Mouse (Mus musculus): ENCODE data around the gene Ten1. TPM values are rescaled to one million over a fixed set of nuclear protein-coding genes. Genes with fewer than 3 reads are reported as not detected.

Gene Ten1
- polyA plus RNA-seq, 1 experiment from 2014 or later, result 54.7 TPM

DNA sequence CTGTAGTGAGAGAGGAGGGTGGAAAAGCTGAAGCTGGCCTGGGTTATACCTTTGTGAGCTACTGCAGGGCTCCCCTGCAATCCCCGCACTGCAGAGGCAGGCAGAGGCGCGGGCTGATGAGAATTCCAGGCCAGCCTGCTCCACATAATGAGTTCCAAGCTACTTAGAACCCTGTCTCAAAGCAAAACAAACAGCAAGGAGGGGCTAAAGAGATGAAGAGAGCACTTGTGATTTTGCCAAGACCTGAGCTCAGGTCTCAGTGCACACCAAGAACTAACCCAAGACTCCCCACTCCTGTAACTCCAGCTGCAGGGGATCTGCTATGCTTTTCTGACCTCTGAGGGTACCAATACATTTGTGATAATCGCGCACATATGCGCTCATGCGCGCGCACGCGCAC, 12.3 kb upstream of the Ten1 start:
- Histone ChIP-seq H3K9me3 (replicated peaks; ENCODE audit: control insufficient read depth, low read length) (no peaks in the 10 kb centered on the region), H3K36me3 (replicated peaks; ENCODE audit: control insufficient read depth, insufficient read depth, low read depth, low read length) (no peaks in the 10 kb centered on the region; the same call in 1 of the 2 replicates), H3K27ac (replicated peaks; ENCODE audit: low read depth, low read length) (peak overlapping the region; percentile 67; the same call in 1 of the 2 replicates), H3K4me1 (ENCODE audit: control insufficient read depth, insufficient read depth, low read length) (no peaks in the 10 kb centered on the region), H3K9ac (replicated peaks; ENCODE audit: low read length) (no peak overlapping the region), H3K4me3 (ENCODE audit: low read depth, low read length) (no peak overlapping the region), H3K27me3 (ENCODE audit: control insufficient read depth, insufficient read depth, low read length) (no peaks in the 10 kb centered on the region), H3K4me2 (ENCODE audit: low read depth, low read length) (no peak overlapping the region)
- DNase-seq (ENCODE audit: low spot score), result peak; percentile 48
- WGBS, result 74% methylated on average over 11 of the region's 11 CpGs
- no peak; the same call in 1 of the 2 replicates for ATAC-seq (replicated peaks; ENCODE audit: insufficient number of reproducible peaks, low FRiP score, low TSS enrichment, low read depth)

DNA sequence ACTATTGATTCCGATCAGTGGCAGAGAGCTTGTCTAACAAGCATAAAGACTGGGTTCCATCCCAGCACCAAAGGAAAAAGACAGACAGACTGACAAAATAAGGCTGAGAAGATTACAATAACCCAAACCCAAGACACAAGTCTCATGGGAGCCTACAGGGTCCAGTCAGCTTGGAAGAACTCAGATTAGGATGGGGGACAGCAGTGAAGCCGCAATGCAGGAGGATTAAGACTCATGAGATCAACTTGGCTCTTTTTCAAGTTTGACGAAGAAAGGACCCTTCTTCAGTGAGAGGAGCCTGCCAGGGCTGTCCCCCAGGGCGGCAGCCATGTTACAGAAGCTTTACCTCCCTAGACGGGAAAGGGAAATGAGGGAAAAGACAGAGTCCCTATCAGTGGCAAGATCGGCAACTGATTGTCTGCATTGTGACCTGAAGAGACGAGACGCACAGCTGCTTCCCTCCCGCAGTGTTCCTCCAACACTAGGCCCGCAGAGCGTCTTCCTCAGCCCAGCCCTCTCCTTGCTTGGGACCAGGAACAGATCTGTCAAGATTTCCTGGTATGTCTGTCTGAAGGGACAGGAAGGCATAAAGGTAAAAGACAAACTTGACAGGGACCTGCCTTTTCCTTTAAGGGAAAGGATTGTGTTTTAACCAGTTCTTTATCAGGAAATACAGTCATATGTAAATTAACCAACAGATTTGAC, 11.3 kb upstream of the Ten1 start:
- Histone ChIP-seq H3K4me1 (ENCODE audit: control insufficient read depth, insufficient read depth, low read length) (no peaks in the 10 kb centered on the region), H3K9me3 (replicated peaks; ENCODE audit: control insufficient read depth, low read length) (no peaks in the 10 kb centered on the region), H3K27me3 (ENCODE audit: control insufficient read depth, insufficient read depth, low read length) (no peaks in the 10 kb centered on the region), H3K4me3 (ENCODE audit: low read depth, low read length) (no peak overlapping the region), H3K4me2 (ENCODE audit: low read depth, low read length) (no peak overlapping the region), H3K27ac (replicated peaks; ENCODE audit: low read depth, low read length) (no peak overlapping the region), H3K36me3 (replicated peaks; ENCODE audit: control insufficient read depth, insufficient read depth, low read depth, low read length) (no peaks in the 10 kb centered on the region; the same call in 1 of the 2 replicates), H3K9ac (replicated peaks; ENCODE audit: low read length) (no peak overlapping the region)
- ATAC-seq (replicated peaks; ENCODE audit: insufficient number of reproducible peaks, low FRiP score, low TSS enrichment, low read depth) (no peak), DNase-seq (ENCODE audit: low spot score) (no peak)
- 50% methylated on average over 11 of the region's 11 CpGs for WGBS

DNA sequence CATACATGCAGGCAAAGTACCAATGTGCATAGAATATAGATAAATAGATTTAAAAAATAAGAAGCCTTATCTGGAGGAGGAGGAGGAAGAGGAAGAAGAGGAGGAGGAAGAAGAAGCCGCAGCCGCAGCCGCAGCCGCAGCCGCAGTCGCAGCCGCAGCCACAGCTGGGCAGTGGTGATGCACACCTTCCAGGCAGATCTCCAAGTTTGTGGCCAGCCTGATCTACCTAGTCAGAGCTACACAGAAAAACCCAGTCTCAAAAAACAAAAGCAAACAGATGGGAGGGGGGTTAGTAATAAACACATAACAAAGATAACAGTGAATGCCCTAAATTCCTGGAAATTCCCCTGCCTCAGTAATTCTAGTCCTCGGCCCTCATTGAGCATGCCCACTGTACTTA, 4.0 kb upstream of the Ten1 start:
- no peak overlapping the region; the same call in 1 of the 2 replicates for H3K9ac ChIP-seq (replicated peaks; ENCODE audit: low read length)
- H3K4me1 ChIP-seq (ENCODE audit: control insufficient read depth, insufficient read depth, low read length), result no peaks in the 10 kb centered on the region
- no peaks in the 10 kb centered on the region for H3K9me3 ChIP-seq (replicated peaks; ENCODE audit: control insufficient read depth, low read length)
- H3K4me2 ChIP-seq (ENCODE audit: low read depth, low read length), result no peak overlapping the region
- no peak overlapping the region for H3K27ac ChIP-seq (replicated peaks; ENCODE audit: low read depth, low read length)
- no peaks in the 10 kb centered on the region for H3K36me3 ChIP-seq (replicated peaks; ENCODE audit: control insufficient read depth, insufficient read depth, low read depth, low read length)
- DNase-seq (ENCODE audit: low spot score) (no peak), ATAC-seq (replicated peaks; ENCODE audit: insufficient number of reproducible peaks, low FRiP score, low TSS enrichment, low read depth) (no peak)
- H3K4me3 ChIP-seq (ENCODE audit: low read depth, low read length), result no peak overlapping the region
- H3K27me3 ChIP-seq (ENCODE audit: control insufficient read depth, insufficient read depth, low read length), result no peaks in the 10 kb centered on the region
- 93% methylated on average over 8 of the region's 8 CpGs for WGBS

DNA sequence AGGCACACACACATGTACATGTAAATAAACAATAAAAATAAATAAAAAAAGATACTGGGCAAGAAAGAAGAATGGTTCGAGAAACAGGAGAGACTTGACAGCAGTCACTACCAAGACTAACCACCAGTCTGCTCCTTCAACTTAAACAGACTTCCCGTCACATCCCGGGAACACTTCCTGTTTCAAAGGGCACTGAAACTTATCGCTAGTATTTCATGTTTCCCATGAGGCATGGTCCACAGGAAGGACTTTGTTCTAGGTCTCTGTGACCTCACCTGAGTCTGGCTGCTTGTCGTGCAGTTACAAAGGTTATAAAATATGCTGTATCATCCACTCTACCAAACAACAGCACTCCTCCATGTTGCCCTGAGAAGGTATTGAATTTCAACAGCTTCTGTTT, 3.4 kb upstream of the Ten1 start:
- H3K4me1 ChIP-seq (ENCODE audit: control insufficient read depth, insufficient read depth, low read length), result no peaks in the 10 kb centered on the region
- ATAC-seq (replicated peaks; ENCODE audit: insufficient number of reproducible peaks, low FRiP score, low TSS enrichment, low read depth) (no peak), DNase-seq (ENCODE audit: low spot score) (no peak)
- 75% methylated on average over 5 of the region's 5 CpGs for WGBS
- H3K36me3 ChIP-seq (replicated peaks; ENCODE audit: control insufficient read depth, insufficient read depth, low read depth, low read length), result no peaks in the 10 kb centered on the region
- H3K9ac ChIP-seq (replicated peaks; ENCODE audit: low read length), result no peak overlapping the region
- no peak overlapping the region for H3K4me2 ChIP-seq (ENCODE audit: low read depth, low read length)
- H3K4me3 ChIP-seq (ENCODE audit: low read depth, low read length), result no peak overlapping the region
- no peaks in the 10 kb centered on the region for H3K27me3 ChIP-seq (ENCODE audit: control insufficient read depth, insufficient read depth, low read length)
- H3K9me3 ChIP-seq (replicated peaks; ENCODE audit: control insufficient read depth, low read length), result no peaks in the 10 kb centered on the region
- H3K27ac ChIP-seq (replicated peaks; ENCODE audit: low read depth, low read length), result no peak overlapping the region

DNA sequence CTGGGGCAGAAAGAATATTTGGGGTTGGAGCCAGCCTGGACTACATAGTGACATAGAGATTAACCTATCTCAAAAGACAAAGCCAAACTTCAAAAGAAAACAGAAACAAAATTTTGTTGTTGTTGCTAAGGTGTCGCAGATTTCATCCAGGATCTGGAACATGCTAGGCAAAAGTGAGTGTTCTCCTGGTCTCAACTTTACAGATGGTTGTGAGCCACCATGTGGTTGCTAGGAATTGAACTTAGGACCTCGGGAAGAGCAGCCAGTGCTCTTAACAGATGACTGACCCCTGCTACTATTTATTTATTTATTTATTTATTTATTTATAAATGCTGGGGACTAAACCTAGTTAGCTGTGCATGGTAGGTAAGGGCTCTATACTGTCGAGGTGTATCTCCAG, 2.3 kb upstream of the Ten1 start:
- no peak for DNase-seq (ENCODE audit: low spot score)
- no peak overlapping the region for H3K27ac ChIP-seq (replicated peaks; ENCODE audit: low read depth, low read length)
- H3K4me2 ChIP-seq (ENCODE audit: low read depth, low read length), result no peak overlapping the region
- H3K27me3 ChIP-seq (ENCODE audit: control insufficient read depth, insufficient read depth, low read length), result no peaks in the 10 kb centered on the region
- H3K9ac ChIP-seq (replicated peaks; ENCODE audit: low read length), result no peak overlapping the region
- no peaks in the 10 kb centered on the region for H3K36me3 ChIP-seq (replicated peaks; ENCODE audit: control insufficient read depth, insufficient read depth, low read depth, low read length)
- 93% methylated on average over 3 of the region's 3 CpGs for WGBS
- H3K4me3 ChIP-seq (ENCODE audit: low read depth, low read length), result no peak overlapping the region
- no peaks in the 10 kb centered on the region for H3K9me3 ChIP-seq (replicated peaks; ENCODE audit: control insufficient read depth, low read length)
- no peak for ATAC-seq (replicated peaks; ENCODE audit: insufficient number of reproducible peaks, low FRiP score, low TSS enrichment, low read depth)
- no peaks in the 10 kb centered on the region for H3K4me1 ChIP-seq (ENCODE audit: control insufficient read depth, insufficient read depth, low read length)

DNA sequence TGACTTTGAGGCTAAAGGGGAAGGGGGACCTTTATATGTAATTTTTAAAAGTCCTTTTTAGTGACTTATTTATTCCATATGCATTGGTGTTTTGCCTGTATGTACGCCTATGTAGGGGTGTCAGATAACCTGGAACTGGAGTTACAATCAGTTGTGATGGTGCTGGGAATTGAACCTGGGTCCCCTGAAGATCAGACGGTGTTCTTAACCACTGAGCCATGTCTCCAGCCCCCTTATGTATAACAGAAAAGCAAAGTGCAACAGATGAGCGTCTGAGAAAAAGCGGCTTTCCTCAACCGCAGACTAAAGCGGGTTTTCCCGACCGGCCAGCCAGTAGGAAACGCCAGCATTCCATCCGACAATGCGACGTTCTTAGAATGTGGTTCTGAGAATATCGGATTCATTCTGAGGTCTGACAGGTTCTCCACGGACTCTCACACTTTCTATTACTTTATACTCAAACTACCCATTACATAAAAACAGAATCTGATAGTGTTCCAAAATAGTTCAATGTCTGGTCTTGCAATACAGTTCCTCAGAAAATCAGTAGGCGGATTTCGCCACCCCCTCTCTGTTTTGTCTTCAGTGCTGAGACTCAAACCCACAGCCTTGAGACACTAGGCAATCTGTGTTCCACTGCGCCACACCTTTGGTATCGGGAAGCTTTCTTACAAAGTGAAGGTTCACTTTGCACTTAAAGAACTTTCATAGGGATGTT, 1.6 kb upstream of the Ten1 start:
- DNase-seq (ENCODE audit: low spot score), result no peak
- Histone ChIP-seq H3K27ac (replicated peaks; ENCODE audit: low read depth, low read length) (no peak overlapping the region), H3K27me3 (ENCODE audit: control insufficient read depth, insufficient read depth, low read length) (no peaks in the 10 kb centered on the region), H3K9ac (replicated peaks; ENCODE audit: low read length) (no peak overlapping the region), H3K9me3 (replicated peaks; ENCODE audit: control insufficient read depth, low read length) (no peaks in the 10 kb centered on the region), H3K4me3 (ENCODE audit: low read depth, low read length) (no peak overlapping the region), H3K36me3 (replicated peaks; ENCODE audit: control insufficient read depth, insufficient read depth, low read depth, low read length) (no peaks in the 10 kb centered on the region), H3K4me1 (ENCODE audit: control insufficient read depth, insufficient read depth, low read length) (no peaks in the 10 kb centered on the region), H3K4me2 (ENCODE audit: low read depth, low read length) (no peak overlapping the region)
- no peak for ATAC-seq (replicated peaks; ENCODE audit: insufficient number of reproducible peaks, low FRiP score, low TSS enrichment, low read depth)
- WGBS, result 93% methylated on average over 18 of the region's 18 CpGs

DNA sequence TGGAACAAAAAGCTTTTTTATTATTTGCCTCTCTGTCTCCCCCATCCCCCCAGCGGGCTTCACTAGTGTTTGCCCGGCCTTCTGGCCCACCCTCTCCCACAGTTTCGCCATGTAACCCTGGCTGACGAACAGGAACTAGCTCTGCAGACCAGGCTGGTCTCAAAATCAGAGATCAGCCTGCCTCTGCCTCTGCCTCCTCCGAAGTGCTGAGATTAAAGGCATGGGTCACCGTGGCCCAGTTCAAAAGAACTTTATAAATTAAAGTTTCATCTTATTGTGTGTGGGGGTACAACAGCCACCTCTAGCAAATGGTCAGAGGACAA, 1.1 kb upstream of the Ten1 start:
- H3K4me2 ChIP-seq (ENCODE audit: low read depth, low read length), result no peak overlapping the region
- no peaks in the 10 kb centered on the region for H3K36me3 ChIP-seq (replicated peaks; ENCODE audit: control insufficient read depth, insufficient read depth, low read depth, low read length)
- no peaks in the 10 kb centered on the region for H3K27me3 ChIP-seq (ENCODE audit: control insufficient read depth, insufficient read depth, low read length)
- WGBS, result 94% methylated on average over 6 of the region's 6 CpGs
- H3K4me3 ChIP-seq (ENCODE audit: low read depth, low read length), result no peak overlapping the region
- DNase-seq (ENCODE audit: low spot score) (no peak), ATAC-seq (replicated peaks; ENCODE audit: insufficient number of reproducible peaks, low FRiP score, low TSS enrichment, low read depth) (no peak)
- no peak overlapping the region for H3K9ac ChIP-seq (replicated peaks; ENCODE audit: low read length)
- no peaks in the 10 kb centered on the region for H3K9me3 ChIP-seq (replicated peaks; ENCODE audit: control insufficient read depth, low read length)
- no peaks in the 10 kb centered on the region for H3K4me1 ChIP-seq (ENCODE audit: control insufficient read depth, insufficient read depth, low read length)
- no peak overlapping the region for H3K27ac ChIP-seq (replicated peaks; ENCODE audit: low read depth, low read length)

DNA sequence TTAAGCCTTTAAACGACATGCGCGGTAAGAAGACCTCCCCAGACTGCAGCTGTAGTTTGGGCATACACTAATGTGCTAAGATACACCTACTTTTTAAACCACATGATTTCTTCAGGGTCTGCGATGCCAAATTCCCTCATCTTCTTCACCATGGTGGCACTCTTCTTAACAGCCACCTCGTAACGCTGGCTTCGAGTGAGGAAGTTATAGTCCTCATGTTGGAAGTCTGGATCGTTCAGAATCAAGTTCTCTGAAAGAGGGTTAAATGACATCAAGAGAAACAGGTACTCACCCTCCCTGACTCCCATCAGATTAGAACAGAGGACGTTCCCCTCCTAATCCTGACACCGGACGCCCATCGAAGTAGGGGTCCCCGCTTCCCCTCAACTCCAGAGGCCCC, 523 bp upstream of the Ten1 start:
- H3K9ac ChIP-seq (replicated peaks; ENCODE audit: low read length), result peak overlapping the region; percentile 73
- H3K27ac ChIP-seq (replicated peaks; ENCODE audit: low read depth, low read length), result no peak overlapping the region
- DNase-seq (ENCODE audit: low spot score), result no peak
- WGBS, result 27% methylated on average over 13 of the region's 13 CpGs
- H3K4me2 ChIP-seq (ENCODE audit: low read depth, low read length), result peak overlapping the region; percentile 64
- no peaks in the 10 kb centered on the region for H3K4me1 ChIP-seq (ENCODE audit: control insufficient read depth, insufficient read depth, low read length)
- H3K4me3 ChIP-seq (ENCODE audit: low read depth, low read length), result peak overlapping the region; percentile 69
- no peaks in the 10 kb centered on the region for H3K27me3 ChIP-seq (ENCODE audit: control insufficient read depth, insufficient read depth, low read length)
- H3K36me3 ChIP-seq (replicated peaks; ENCODE audit: control insufficient read depth, insufficient read depth, low read depth, low read length), result no peaks in the 10 kb centered on the region
- ATAC-seq (replicated peaks; ENCODE audit: insufficient number of reproducible peaks, low FRiP score, low TSS enrichment, low read depth), result peak; percentile 8; the same call in 1 of the 2 replicates
- no peaks in the 10 kb centered on the region for H3K9me3 ChIP-seq (replicated peaks; ENCODE audit: control insufficient read depth, low read length)
